Mouse (Mus musculus) spleen, adult 2 months (tissue): ENCODE measurements at regions not wholly inside any gene's neighbourhood (a gene's known extent, or its start where the extent isn't known, plus 50 kb on each side); places are given as distances from the start of the nearest gene placed in this dataset.

Source experiments
- CTCF ChIP-seq: fragments of 200-500 bp; IDR thresholded peaks from 2 replicates; pipeline ENCODE4 v1.5.1; 2011; ENCODE audit warnings: mild to moderate bottlenecking, inconsistent platforms; ENCODE audit not compliant: insufficient read depth, insufficient read length, insufficient replicate concordance; ENCODE audit errors: extremely low read depth
- POLR2A ChIP-seq: fragments of 200-500 bp; IDR thresholded peaks from 2 replicates; pipeline ENCODE4 v1.6.1; 2011; ENCODE audit warnings: low read depth, low read length, inconsistent platforms

DNA sequence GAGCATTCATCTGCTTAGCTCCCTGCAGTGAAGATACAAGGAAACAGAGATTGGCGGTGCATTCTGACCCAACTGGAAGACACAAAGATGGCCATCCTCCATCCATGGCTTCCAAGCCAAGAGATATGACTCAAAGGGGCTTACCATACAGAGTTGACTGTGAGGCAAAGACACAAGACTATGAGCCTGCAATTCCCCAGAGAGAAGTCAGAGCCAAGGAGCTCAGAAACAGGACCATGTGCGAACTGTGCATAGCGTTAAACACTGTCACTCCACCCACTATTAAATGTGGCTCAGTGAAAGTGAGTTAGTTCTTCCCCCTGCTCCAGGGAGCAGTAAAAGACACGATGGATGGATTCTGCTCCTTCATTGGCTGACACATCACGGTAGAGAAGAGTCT, 500.1 kb upstream of the Tnp1 start:
- TF ChIP-seq POLR2A (no peak), CTCF (no peak)
